Mouse (Mus musculus): ENCODE results near the gene Dok3.

Gene Dok3

DNA sequence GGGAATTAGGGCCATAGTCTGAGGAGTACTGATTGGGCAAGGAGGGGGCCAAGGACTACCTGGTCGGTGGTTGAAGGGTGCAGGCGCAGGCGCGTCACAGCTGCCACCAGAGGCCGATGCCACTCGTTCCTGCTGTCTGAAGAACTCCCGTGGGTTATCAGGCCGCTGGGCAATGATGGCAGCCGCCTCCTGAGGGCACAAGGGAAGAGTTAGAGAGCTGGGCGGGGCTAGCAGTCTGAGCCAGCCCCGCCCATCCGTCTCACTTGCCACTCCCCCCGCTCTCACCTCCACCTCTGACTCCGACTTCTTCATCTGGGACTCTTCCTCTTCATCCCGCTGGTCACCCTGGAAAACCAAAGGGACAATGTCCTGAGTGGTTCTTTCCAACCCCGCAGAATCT lies 51.6 kb downstream of the Dok3 start:
- DNase-seq (ENCODE audit: low spot score): no peak

DNA sequence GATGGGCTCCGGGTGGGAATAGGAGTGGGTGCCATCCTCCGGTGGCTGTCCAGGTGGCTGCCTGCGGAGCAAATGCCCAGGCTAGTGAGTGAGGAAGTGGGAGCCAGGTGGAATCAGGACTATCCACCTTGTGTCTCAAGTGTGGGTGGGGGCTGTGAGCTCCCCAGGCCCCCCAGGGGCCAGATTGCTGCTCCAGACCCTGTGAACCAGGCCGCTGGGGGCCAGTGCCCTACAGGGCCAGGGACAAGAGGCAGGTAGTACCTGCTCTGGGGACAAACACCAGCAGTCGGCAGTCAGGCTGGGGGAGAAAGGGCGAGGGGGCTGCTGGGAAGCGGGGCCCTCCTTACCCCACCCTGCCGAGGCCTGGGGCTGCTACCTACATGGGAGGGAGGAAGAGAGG lies 52.8 kb downstream of the Dok3 start:
- no peak for DNase-seq (ENCODE audit: low spot score)

DNA sequence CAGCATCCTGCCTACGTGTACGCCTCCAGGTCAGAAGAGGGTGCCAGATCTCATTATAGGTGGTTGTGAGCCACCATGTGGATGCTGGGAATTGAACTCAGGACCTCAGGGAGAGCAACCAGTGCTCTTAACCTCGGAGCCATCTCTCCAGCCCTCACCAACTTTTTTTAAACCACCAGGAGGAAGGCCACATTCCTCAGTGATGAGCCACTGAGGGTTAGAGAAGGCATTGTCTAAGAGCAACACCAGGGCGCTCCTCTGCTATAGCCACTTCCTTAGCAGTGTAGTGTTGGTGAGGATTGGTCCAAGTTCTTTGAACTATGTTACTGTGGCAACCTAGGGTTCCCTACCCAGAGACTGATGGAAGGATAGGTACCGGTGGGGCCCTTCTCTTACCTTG lies 53.3 kb downstream of the Dok3 start:
- DNase-seq (ENCODE audit: low spot score): no peak

DNA sequence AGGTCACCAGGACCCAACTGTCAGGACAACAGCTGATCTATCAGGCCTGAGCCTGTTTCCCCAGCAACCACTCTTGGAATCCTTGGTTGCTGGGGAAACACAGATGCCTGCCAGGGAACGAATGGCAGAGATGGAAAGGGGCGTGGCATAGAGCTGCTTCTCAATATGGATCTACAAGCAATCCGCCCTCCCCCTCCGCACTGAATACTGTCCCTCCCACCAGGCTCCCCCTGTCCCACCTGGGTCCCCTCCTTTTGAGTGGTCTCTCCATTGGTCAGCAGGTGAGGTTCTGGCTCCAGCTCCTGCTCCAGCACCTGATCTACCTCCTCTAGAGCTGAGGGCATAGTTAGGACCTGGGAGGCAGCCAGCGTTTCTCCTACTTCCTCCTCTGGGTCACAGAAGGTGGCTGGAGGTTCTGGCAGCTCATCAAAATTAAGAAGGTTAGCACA lies 54.5 kb downstream of the Dok3 start:
- peak; percentile 86 for DNase-seq (ENCODE audit: low spot score)

DNA sequence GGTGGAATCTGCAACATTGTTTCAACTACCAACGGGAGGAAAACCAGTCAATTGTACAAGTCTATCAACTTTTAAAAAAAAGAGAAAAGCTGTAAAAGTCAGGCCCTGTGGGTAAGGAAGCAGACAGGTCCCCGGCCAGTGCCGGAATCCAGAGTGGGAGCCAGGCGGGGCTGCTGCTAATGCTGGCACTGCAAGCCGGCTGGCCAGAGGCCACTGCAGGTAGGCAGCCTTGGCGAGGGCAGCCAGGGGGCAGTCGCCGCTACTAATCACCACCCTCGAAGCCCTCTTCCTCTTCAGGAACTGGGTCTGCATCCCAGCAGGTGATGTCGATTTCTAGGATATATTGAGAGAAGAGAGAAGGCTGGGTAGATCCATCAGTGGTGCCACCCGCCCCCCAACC lies 55.1 kb downstream of the Dok3 start:
- no peak for DNase-seq (ENCODE audit: low spot score)

Measured in embryo, embryonic 10 days (tissue).